ENCODE assay signal across 12 mouse cellular contexts in genomic region chr13:9194656-9195055, GRCm38 (mm10).
DNase-seq lines count a peak whose midpoint lies in the region; ATAC-seq and TF ChIP-seq lines count a peak whose summit lies in the region.
"Had no signal": no experiment of that assay in that cellular context is flagged by ENCODE, and none has a peak within 500 bp of the region (broad histone marks: within the 10 kb centered on the region; RNA-seq: fewer than 3 reads in every experiment).

No protein-coding gene starts in this region.

- no peak for ATAC-seq in liver, embryonic 12.5 days
- 0 out of 2 replicates have a peak, but pooled peaks have one; percentile 47 for ATAC-seq in megakaryocyte progenitor cell, adult 5-6 weeks (replicated peaks; ENCODE audit: poor library complexity)

- no peak for DNase-seq in liver, adult 2 months (ENCODE audit: extremely low read depth, low read depth, low spot score)
- DNase-seq in NIH3T3 (ENCODE audit: low read depth) = peak; percentile 22
- DNase-seq in gastrocnemius, adult 8-10 months (ENCODE audit: low spot score in 2 of 2) = no peak
- no peak for DNase-seq in layer of hippocampus, adult 11-12 months (ENCODE audit: low spot score)
- DNase-seq: layer of hippocampus, adult 9-11 months; retina, postnatal 1 day had no signal

- H3K27me3 ChIP-seq in liver, adult 2 months (ENCODE audit: control insufficient read depth, insufficient read depth, low read length) = no peaks in the 10 kb centered on the region
- H3K27me3 ChIP-seq in liver, embryonic 12.5 days (replicated peaks) = peaks cover 8% of the 10 kb centered on the region
- H3K27me3 ChIP-seq in ES-Bruce4 (ENCODE audit: control insufficient read depth, insufficient read depth, low read length, poor library complexity, severe bottlenecking) = no peaks in the 10 kb centered on the region
- H3K27me3 ChIP-seq: heart, embryonic 13.5 days; limb, embryonic 13.5 days had no signal

- no peak overlapping the region for H3K4me3 ChIP-seq in liver, adult 2 months (ENCODE audit: insufficient read depth, low read depth, low read length)
- no peak overlapping the region for H3K4me3 ChIP-seq in liver, embryonic 12.5 days
- H3K4me3 ChIP-seq in ES-Bruce4 (ENCODE audit: low read depth, low read length) = no peak overlapping the region
- H3K4me3 ChIP-seq: heart, embryonic 13.5 days; limb, embryonic 13.5 days; megakaryocyte, embryonic 14.5 days had no signal

- 79% methylated on average over 4 of the region's 4 CpGs for WGBS in liver, adult 2 months
- WGBS in liver, embryonic 12.5 days (ENCODE audit: insufficient replicate concordance) = 60% methylated on average over 4 of the region's 4 CpGs

- H3K4me2 ChIP-seq in liver, embryonic 12.5 days = no peak overlapping the region
- H3K4me2 ChIP-seq: heart, embryonic 13.5 days; limb, embryonic 13.5 days had no signal

- H3K36me3 ChIP-seq in liver, adult 2 months (ENCODE audit: control insufficient read depth, insufficient read depth, low read length) = no peaks in the 10 kb centered on the region
- no peaks in the 10 kb centered on the region for H3K36me3 ChIP-seq in liver, embryonic 12.5 days
- H3K36me3 ChIP-seq in ES-Bruce4 (ENCODE audit: control insufficient read depth, insufficient read depth, low read length, poor library complexity, severe bottlenecking) = no peaks in the 10 kb centered on the region
- H3K36me3 ChIP-seq: heart, embryonic 13.5 days; limb, embryonic 13.5 days had no signal

- H3K27ac ChIP-seq in liver, adult 2 months (replicated peaks; ENCODE audit: insufficient read depth, low read depth, low read length) = no peak overlapping the region
- no peak overlapping the region for H3K27ac ChIP-seq in liver, embryonic 12.5 days
- H3K27ac ChIP-seq in ES-Bruce4 (ENCODE audit: insufficient read depth, low read length) = no peak overlapping the region
- H3K27ac ChIP-seq: heart, embryonic 13.5 days; limb, embryonic 13.5 days had no signal

- no peak for TF ChIP-seq POLR2A in liver, adult 2 months (IDR thresholded peaks at IDR 0.05; ENCODE audit: extremely low read depth, insufficient read depth, low read length)
- TF ChIP-seq POLR2A in ES-Bruce4 (IDR thresholded peaks at IDR 0.05; ENCODE audit: insufficient read depth, low read length) = no peak

- H3K9ac ChIP-seq in liver, adult 2 months (ENCODE audit: low read depth, low read length) = no peak overlapping the region
- H3K9ac ChIP-seq in liver, embryonic 12.5 days = no peak overlapping the region
- H3K9ac ChIP-seq in ES-Bruce4 (ENCODE audit: low read depth, poor library complexity, severe bottlenecking) = no peak overlapping the region
- H3K9ac ChIP-seq: heart, embryonic 13.5 days; limb, embryonic 13.5 days had no signal

- peak; percentile 50; the same call in 1 of the 2 replicates for TF ChIP-seq CTCF in liver, adult 2 months (IDR thresholded peaks at IDR 0.05; ENCODE audit: low read depth, low read length)
- TF ChIP-seq CTCF in ES-Bruce4 (IDR thresholded peaks at IDR 0.05; ENCODE audit: low read depth, low read length) = peak; percentile 53

- no peaks in the 10 kb centered on the region; the same call in 1 of the 2 replicates for H3K4me1 ChIP-seq in liver, adult 2 months (ENCODE audit: control insufficient read depth, insufficient read depth, low read length)
- peaks cover 13% of the 10 kb centered on the region; the same call in 1 of the 2 replicates for H3K4me1 ChIP-seq in liver, embryonic 12.5 days
- H3K4me1 ChIP-seq in ES-Bruce4 (ENCODE audit: control insufficient read depth, insufficient read depth, low read length) = peaks cover 1% of the 10 kb centered on the region

- TF ChIP-seq EP300 in ES-Bruce4 (IDR thresholded peaks at IDR 0.05; ENCODE audit: insufficient read depth, low read depth, low read length) = no peak

- no peaks in the 10 kb centered on the region for H3K9me3 ChIP-seq in liver, embryonic 12.5 days (replicated peaks)
- no peaks in the 10 kb centered on the region for H3K9me3 ChIP-seq in ES-Bruce4 (replicated peaks; ENCODE audit: control insufficient read depth, insufficient read depth, low read length, poor library complexity, severe bottlenecking)
- H3K9me3 ChIP-seq: heart, embryonic 13.5 days; limb, embryonic 13.5 days had no signal

- H3K79me2 ChIP-seq in liver, adult 2 months (ENCODE audit: control insufficient read depth, insufficient read depth, low read length) = no peaks in the 10 kb centered on the region
